9 mouse cellular contexts compared by ENCODE assay signal in genomic region chrX:53610571-53610970, GRCm38 (mm10). TPM values are rescaled to one million over a fixed set of nuclear protein-coding genes. Genes with fewer than 3 reads are reported as not detected.
DNase-seq lines count a peak whose midpoint lies in the region; ATAC-seq and TF ChIP-seq lines count a peak whose summit lies in the region.
"Had no signal": no experiment of that assay in that cellular context is flagged by ENCODE, and none has a peak within 500 bp of the region (broad histone marks: within the 10 kb centered on the region; RNA-seq: fewer than 3 reads in every experiment).

No protein-coding gene starts in this region.

- no peaks in the 10 kb centered on the region for H3K36me3 ChIP-seq in midbrain, embryonic 10.5 days
- H3K36me3 ChIP-seq in midbrain, embryonic 15.5 days (replicated peaks): no peaks in the 10 kb centered on the region

- TF ChIP-seq CTCF in cortical plate, adult 2 months (IDR thresholded peaks at IDR 0.05; ENCODE audit: extremely low read depth, insufficient read depth, low read length): peak; percentile 45; the same call in 1 of the 2 replicates
- peak; percentile 71 for TF ChIP-seq CTCF in left cerebral cortex, adult 2 months (IDR thresholded peaks at IDR 0.05)

- no peak for TF ChIP-seq POLR2A in cortical plate, adult 2 months (IDR thresholded peaks at IDR 0.05; ENCODE audit: extremely low read depth, insufficient read depth, low read length)

- no peak overlapping the region for H3K9ac ChIP-seq in midbrain, embryonic 15.5 days

- H3K9me3 ChIP-seq in midbrain, embryonic 10.5 days (replicated peaks): no peaks in the 10 kb centered on the region
- H3K9me3 ChIP-seq in midbrain, embryonic 15.5 days: no peaks in the 10 kb centered on the region

- ATAC-seq in midbrain, embryonic 15.5 days (replicated peaks): no peak
- peak; percentile 66 for ATAC-seq in activated CD4-positive, CD25-positive, alpha-beta regulatory T cell, adult 4 months

- WGBS in midbrain, embryonic 10.5 days: 1% methylated on average over 3 of the region's 3 CpGs
- 4% methylated on average over 3 of the region's 3 CpGs for WGBS in midbrain, embryonic 15.5 days

- peaks cover 11% of the 10 kb centered on the region for H3K4me1 ChIP-seq in midbrain, embryonic 10.5 days
- no peaks in the 10 kb centered on the region for H3K4me1 ChIP-seq in midbrain, embryonic 15.5 days
- no peaks in the 10 kb centered on the region for H3K4me1 ChIP-seq in cortical plate, adult 2 months (ENCODE audit: control insufficient read depth, insufficient read depth, low read length)

- peak; percentile 23 for DNase-seq in midbrain, embryonic 10.5 days (ENCODE audit: low spot score)
- DNase-seq in heart, postnatal 14 days: peak; percentile 53 to 82
- peak; percentile 61 to 70 for DNase-seq in left cerebral cortex, adult 2 months (ENCODE audit: extremely low spot score in 1 of 2, low spot score in 2 of 2)
- DNase-seq in retina, embryonic 14.5 days (ENCODE audit: low spot score): peak; percentile 84
- peak; percentile 20 to 33 for DNase-seq in urinary bladder, postnatal 36 days (ENCODE audit: low spot score in 2 of 2)

- H3K4me2 ChIP-seq in midbrain, embryonic 15.5 days: no peak overlapping the region

- H3K27ac ChIP-seq in midbrain, embryonic 10.5 days (replicated peaks): no peak overlapping the region
- no peak overlapping the region for H3K27ac ChIP-seq in midbrain, embryonic 15.5 days
- H3K27ac ChIP-seq in cortical plate, adult 2 months (ENCODE audit: insufficient read depth, low read length): no peak overlapping the region
- no peak overlapping the region for H3K27ac ChIP-seq in left cerebral cortex, adult 2 months

- intact Hi-C loops in heart, postnatal 14 days (cut with DNase I): no loop called here
- intact Hi-C loops in left cerebral cortex, adult 2 months (cut with DNase I): no loop called here

- H3K27me3 ChIP-seq in midbrain, embryonic 10.5 days (ENCODE audit: low read depth, poor library complexity, severe bottlenecking): no peaks in the 10 kb centered on the region
- no peaks in the 10 kb centered on the region for H3K27me3 ChIP-seq in midbrain, embryonic 15.5 days (replicated peaks)

- H3K4me3 ChIP-seq in midbrain, embryonic 10.5 days: no peak overlapping the region
- H3K4me3 ChIP-seq in midbrain, embryonic 15.5 days: no peak overlapping the region
- H3K4me3 ChIP-seq in cortical plate, adult 2 months (ENCODE audit: insufficient read depth, low read length): no peak overlapping the region
- H3K4me3 ChIP-seq in left cerebral cortex, adult 2 months: no peak overlapping the region

RNA-seq across cellular contexts. Expression of gene Gm14597, which starts 1.8 kb away (rescaled TPM):
- not detected in 2 replicates for polyA plus RNA-seq in midbrain, embryonic 10.5 days (2016; fragmentation: Nextera tagmentation; extraction: Ambion mirVana)
- polyA plus RNA-seq in midbrain, embryonic 15.5 days (2015; fragmentation: Nextera tagmentation; extraction: Ambion mirVana): 0.70 TPM in 1 of 2 replicates, not detected in the other
- not detected for polyA plus RNA-seq in activated CD4-positive, CD25-positive, alpha-beta regulatory T cell, adult 4 months (2017; shearing (Covaris generic))
- polyA plus RNA-seq in cortical plate, adult 2 months (2012; rRNA removed): 0.23 TPM in 1 of 2 replicates, not detected in the other
- not detected for total RNA-seq in heart, postnatal 14 days (2021)
- not detected for total RNA-seq in left cerebral cortex, adult 2 months (2021)
- total RNA-seq: gastrocnemius, postnatal 36 days had no signal

RNA-seq across cellular contexts. Expression of gene Rtl8c, which starts 2.7 kb away (rescaled TPM):
- polyA plus RNA-seq in midbrain, embryonic 10.5 days (2016; fragmentation: Nextera tagmentation; extraction: Ambion mirVana): 30.3 and 45.8 TPM in 2 replicates
- polyA plus RNA-seq in midbrain, embryonic 15.5 days (2015; fragmentation: Nextera tagmentation; extraction: Ambion mirVana): 221 and 226 TPM in 2 replicates
- polyA plus RNA-seq in activated CD4-positive, CD25-positive, alpha-beta regulatory T cell, adult 4 months (2017; shearing (Covaris generic)): 10 to 100 TPM; 19.2 to 30.0 TPM
- 228 and 234 TPM in 2 replicates for polyA plus RNA-seq in cortical plate, adult 2 months (2012; rRNA removed)
- total RNA-seq in heart, postnatal 14 days (2021): 10 to 100 TPM; 18.9 to 27.0 TPM
- total RNA-seq in left cerebral cortex, adult 2 months (2021): 100 to 1,000 TPM; 251 to 262 TPM

RNA-seq across cellular contexts. Expression of gene Rtl8a, which starts 32.9 kb away (rescaled TPM):
- polyA plus RNA-seq in midbrain, embryonic 10.5 days (2016; fragmentation: Nextera tagmentation; extraction: Ambion mirVana): 55.9 and 75.2 TPM in 2 replicates
- 231 and 240 TPM in 2 replicates for polyA plus RNA-seq in midbrain, embryonic 15.5 days (2015; fragmentation: Nextera tagmentation; extraction: Ambion mirVana)
- polyA plus RNA-seq in activated CD4-positive, CD25-positive, alpha-beta regulatory T cell, adult 4 months (2017; shearing (Covaris generic)): 10 to 100 TPM; 18.9 to 19.7 TPM
- 248 and 263 TPM in 2 replicates for polyA plus RNA-seq in cortical plate, adult 2 months (2012; rRNA removed)
- 100 to 1,000 TPM; 180 to 183 TPM for total RNA-seq in heart, postnatal 14 days (2021)
- total RNA-seq in left cerebral cortex, adult 2 months (2021): 100 to 1,000 TPM; 259 to 384 TPM

RNA-seq across cellular contexts. Expression of gene Rtl8b, which starts 59.6 kb away (rescaled TPM):
- polyA plus RNA-seq in midbrain, embryonic 10.5 days (2016; fragmentation: Nextera tagmentation; extraction: Ambion mirVana): 55.9 and 62.4 TPM in 2 replicates
- polyA plus RNA-seq in midbrain, embryonic 15.5 days (2015; fragmentation: Nextera tagmentation; extraction: Ambion mirVana): 192 and 194 TPM in 2 replicates
- 10 to 100 TPM; 10.8 to 11.9 TPM for polyA plus RNA-seq in activated CD4-positive, CD25-positive, alpha-beta regulatory T cell, adult 4 months (2017; shearing (Covaris generic))
- polyA plus RNA-seq in cortical plate, adult 2 months (2012; rRNA removed): 342 and 363 TPM in 2 replicates
- 100 to 1,000 TPM in 1 of 2 experiments, 10 to 100 TPM in 1; 95.2 to 139 TPM for total RNA-seq in heart, postnatal 14 days (2021)
- 100 to 1,000 TPM; 242 to 268 TPM for total RNA-seq in left cerebral cortex, adult 2 months (2021)

Comparison
In these comparisons a context has a peak if more than half of its experiments do, and no peak if none do; other contexts are left out.
1. DNase-seq: peak in every context shown above with its lines; median percentile 84 in retina, embryonic 14.5 days; 68 in heart, postnatal 14 days; 66 in left cerebral cortex, adult 2 months; 26 in urinary bladder, postnatal 36 days; 23 in midbrain, embryonic 10.5 days.